Mouse (Mus musculus): Measurements from ENCODE around the gene Chrm4. TPM values are rescaled to one million over a fixed set of nuclear protein-coding genes. Genes with fewer than 3 reads are reported as not detected.
A peak's percentile ranks its signal among the peaks of the same experiment; 100 is the strongest.

The Chrm4 gene
- polyA plus RNA-seq, 1 experiment from 2014 or later, result 0.34 TPM

- Histone ChIP-seq H3K36me3 (ENCODE audit: control insufficient read depth, insufficient read depth, low read length) (peaks cover 35% of the 10 kb centered on the region), H3K4me3 (ENCODE audit: low read depth, low read length) (peak overlapping the region; percentile 62; the same call in 1 of the 2 replicates), H3K9me3 (ENCODE audit: control insufficient read depth, low read length) (no peaks in the 10 kb centered on the region), H3K4me2 (peak overlapping the region; percentile 79), H3K9ac (ENCODE audit: low read depth, low read length) (peak overlapping the region; percentile 77), H3K27ac (ENCODE audit: low read depth, low read length) (peak overlapping the region; percentile 87), H3K27me3 (replicated peaks; ENCODE audit: control insufficient read depth, insufficient read depth, low read length) (no peaks in the 10 kb centered on the region), H3K4me1 (replicated peaks; ENCODE audit: control insufficient read depth, insufficient read depth, low read length) (peaks cover 44% of the 10 kb centered on the region)
- peak; percentile 13; the same call in 1 of the 2 replicates for ATAC-seq (replicated peaks; ENCODE audit: low FRiP score)
- no peak for DNase-seq (ENCODE audit: low spot score)
- 24% methylated on average over 6 of the region's 6 CpGs for WGBS
Measured at GRCm38 (mm10) chr2:91932737-91933350, 5.8 kb downstream of the Chrm4 start.

DNA sequence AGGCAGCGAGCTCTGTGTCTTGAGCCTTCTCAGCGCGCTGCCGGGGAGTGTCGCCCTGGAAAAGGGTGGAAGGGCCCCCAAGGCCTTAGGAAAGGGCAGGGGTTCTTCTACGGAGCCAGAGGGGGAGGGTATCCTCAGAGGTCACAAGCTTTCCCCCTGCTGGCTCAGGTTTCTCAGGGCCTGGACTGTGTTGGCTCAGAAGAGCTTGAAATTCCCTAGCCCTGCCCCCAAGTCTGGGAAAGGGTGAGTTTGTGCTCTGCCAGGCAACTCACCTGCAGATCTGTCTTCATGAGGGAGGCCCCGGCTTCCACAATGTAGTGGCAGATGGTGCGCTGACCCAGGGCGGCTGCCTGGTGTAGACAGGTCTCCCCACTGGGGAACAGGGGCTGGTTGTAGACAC lies 6.4 kb downstream of the Chrm4 start:
- Histone ChIP-seq H3K4me2 (peak overlapping the region; percentile 79), H3K9me3 (ENCODE audit: control insufficient read depth, low read length) (no peaks in the 10 kb centered on the region), H3K4me3 (ENCODE audit: low read depth, low read length) (no peak overlapping the region), H3K27me3 (replicated peaks; ENCODE audit: control insufficient read depth, insufficient read depth, low read length) (no peaks in the 10 kb centered on the region), H3K27ac (ENCODE audit: low read depth, low read length) (peak overlapping the region; percentile 87), H3K9ac (ENCODE audit: low read depth, low read length) (no peak overlapping the region; the same call in 1 of the 2 replicates), H3K36me3 (ENCODE audit: control insufficient read depth, insufficient read depth, low read length) (peaks cover 40% of the 10 kb centered on the region), H3K4me1 (replicated peaks; ENCODE audit: control insufficient read depth, insufficient read depth, low read length) (peaks cover 40% of the 10 kb centered on the region)
- ATAC-seq (replicated peaks; ENCODE audit: low FRiP score), result no peak
- no peak for DNase-seq (ENCODE audit: low spot score)
- WGBS, result 57% methylated on average over 9 of the region's 9 CpGs

DNA sequence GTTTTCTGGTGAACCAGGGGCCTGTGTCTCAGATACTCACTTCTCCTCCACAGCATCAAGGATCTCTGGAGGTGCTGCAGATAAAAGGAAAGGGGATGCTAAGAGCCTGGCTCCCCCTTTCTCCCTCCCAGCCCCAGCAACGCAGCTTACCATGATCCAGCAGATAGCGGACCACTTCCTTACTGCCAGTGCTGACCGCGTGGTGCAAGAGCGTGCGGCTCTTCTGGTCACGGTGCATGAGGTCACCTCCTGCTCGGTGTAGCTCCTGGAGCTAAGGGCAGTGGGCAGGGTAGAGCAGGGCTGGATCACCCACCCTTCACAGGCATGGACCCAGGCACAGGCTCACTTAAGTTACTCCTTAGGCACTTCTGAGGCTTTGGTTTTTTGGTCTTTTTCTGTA lies 7.0 kb downstream of the Chrm4 start:
- no peak for DNase-seq (ENCODE audit: low spot score)
- Histone ChIP-seq H3K4me2 (no peak overlapping the region), H3K9ac (ENCODE audit: low read depth, low read length) (no peak overlapping the region), H3K4me3 (ENCODE audit: low read depth, low read length) (no peak overlapping the region), H3K9me3 (ENCODE audit: control insufficient read depth, low read length) (no peaks in the 10 kb centered on the region), H3K27ac (ENCODE audit: low read depth, low read length) (peak overlapping the region; percentile 87; the same call in 1 of the 2 replicates), H3K4me1 (replicated peaks; ENCODE audit: control insufficient read depth, insufficient read depth, low read length) (peaks cover 35% of the 10 kb centered on the region), H3K27me3 (replicated peaks; ENCODE audit: control insufficient read depth, insufficient read depth, low read length) (no peaks in the 10 kb centered on the region), H3K36me3 (ENCODE audit: control insufficient read depth, insufficient read depth, low read length) (peaks cover 44% of the 10 kb centered on the region)
- no peak for ATAC-seq (replicated peaks; ENCODE audit: low FRiP score)
- 30% methylated on average over 8 of the region's 8 CpGs for WGBS

DNA sequence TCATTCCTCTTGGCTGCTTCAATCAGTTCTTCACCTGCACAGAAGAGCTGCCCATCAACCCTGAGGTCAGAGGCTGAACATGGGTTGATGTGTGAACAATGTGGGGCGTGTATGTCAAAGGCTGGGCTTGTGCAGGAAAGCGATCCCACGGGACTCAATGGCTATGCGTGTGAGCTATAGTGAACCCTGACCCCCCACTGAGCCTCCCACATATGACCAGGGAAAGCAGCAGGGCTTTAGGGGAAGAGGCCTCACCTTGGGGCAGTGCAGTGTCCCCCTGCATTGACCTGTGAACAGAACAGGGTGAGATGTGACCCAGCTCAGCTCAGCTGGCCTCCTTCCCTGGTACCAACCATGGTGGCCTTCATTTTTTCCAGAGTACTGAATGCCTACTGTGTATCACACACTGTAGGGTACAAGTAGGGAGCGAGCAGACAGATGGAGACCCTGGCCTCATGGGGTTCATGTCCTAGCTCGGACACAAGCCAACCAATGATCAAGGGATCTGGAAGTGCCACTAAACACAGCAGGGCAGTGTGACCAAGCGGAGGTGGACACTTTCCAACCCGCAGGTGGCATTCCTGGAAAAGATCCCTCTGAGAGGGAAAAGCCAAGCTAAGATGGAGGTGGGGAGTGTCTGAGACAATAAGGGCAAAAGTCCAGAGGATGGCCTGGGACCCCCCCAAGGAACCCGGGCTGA lies 7.9 kb downstream of the Chrm4 start:
- Histone ChIP-seq H3K4me3 (ENCODE audit: low read depth, low read length) (no peak overlapping the region), H3K9me3 (ENCODE audit: control insufficient read depth, low read length) (no peaks in the 10 kb centered on the region), H3K27ac (ENCODE audit: low read depth, low read length) (0 out of 2 replicates have a peak overlapping the region, but pooled peaks have one; percentile 1), H3K36me3 (ENCODE audit: control insufficient read depth, insufficient read depth, low read length) (peaks cover 53% of the 10 kb centered on the region), H3K4me2 (no peak overlapping the region), H3K9ac (ENCODE audit: low read depth, low read length) (no peak overlapping the region), H3K4me1 (replicated peaks; ENCODE audit: control insufficient read depth, insufficient read depth, low read length) (peaks cover 34% of the 10 kb centered on the region), H3K27me3 (replicated peaks; ENCODE audit: control insufficient read depth, insufficient read depth, low read length) (no peaks in the 10 kb centered on the region)
- DNase-seq (ENCODE audit: low spot score) (no peak), ATAC-seq (replicated peaks; ENCODE audit: low FRiP score) (no peak)
- WGBS, result 85% methylated on average over 9 of the region's 9 CpGs

DNA sequence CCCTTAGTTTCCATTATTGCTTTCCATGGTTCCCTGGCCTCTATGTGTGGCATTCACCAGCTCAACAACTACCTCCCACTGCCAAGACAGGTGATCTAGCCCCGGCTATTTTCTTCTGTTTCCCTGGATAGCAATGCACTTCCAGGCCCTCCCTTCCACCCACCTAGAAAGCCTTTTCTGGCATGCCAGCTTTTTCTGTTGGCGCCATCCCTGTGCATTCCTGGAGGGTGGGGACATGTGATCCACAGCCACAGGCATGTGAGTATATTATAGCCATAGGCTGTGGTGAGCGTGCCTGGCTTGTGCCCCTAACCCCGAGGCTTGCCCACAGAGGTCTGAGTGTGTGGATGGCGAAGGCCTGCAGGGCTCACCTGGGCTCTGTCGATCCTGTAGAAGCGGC lies 9.1 kb downstream of the Chrm4 start:
- H3K9me3 ChIP-seq (ENCODE audit: control insufficient read depth, low read length), result no peaks in the 10 kb centered on the region
- no peak overlapping the region for H3K4me2 ChIP-seq
- ATAC-seq (replicated peaks; ENCODE audit: low FRiP score) (no peak), DNase-seq (ENCODE audit: low spot score) (no peak)
- H3K27ac ChIP-seq (ENCODE audit: low read depth, low read length), result no peak overlapping the region
- H3K36me3 ChIP-seq (ENCODE audit: control insufficient read depth, insufficient read depth, low read length), result peaks cover 62% of the 10 kb centered on the region
- H3K4me3 ChIP-seq (ENCODE audit: low read depth, low read length), result no peak overlapping the region
- no peaks in the 10 kb centered on the region for H3K27me3 ChIP-seq (replicated peaks; ENCODE audit: control insufficient read depth, insufficient read depth, low read length)
- no peak overlapping the region for H3K9ac ChIP-seq (ENCODE audit: low read depth, low read length)
- H3K4me1 ChIP-seq (replicated peaks; ENCODE audit: control insufficient read depth, insufficient read depth, low read length), result peaks cover 28% of the 10 kb centered on the region
- 90% methylated on average over 7 of the region's 7 CpGs for WGBS

DNA sequence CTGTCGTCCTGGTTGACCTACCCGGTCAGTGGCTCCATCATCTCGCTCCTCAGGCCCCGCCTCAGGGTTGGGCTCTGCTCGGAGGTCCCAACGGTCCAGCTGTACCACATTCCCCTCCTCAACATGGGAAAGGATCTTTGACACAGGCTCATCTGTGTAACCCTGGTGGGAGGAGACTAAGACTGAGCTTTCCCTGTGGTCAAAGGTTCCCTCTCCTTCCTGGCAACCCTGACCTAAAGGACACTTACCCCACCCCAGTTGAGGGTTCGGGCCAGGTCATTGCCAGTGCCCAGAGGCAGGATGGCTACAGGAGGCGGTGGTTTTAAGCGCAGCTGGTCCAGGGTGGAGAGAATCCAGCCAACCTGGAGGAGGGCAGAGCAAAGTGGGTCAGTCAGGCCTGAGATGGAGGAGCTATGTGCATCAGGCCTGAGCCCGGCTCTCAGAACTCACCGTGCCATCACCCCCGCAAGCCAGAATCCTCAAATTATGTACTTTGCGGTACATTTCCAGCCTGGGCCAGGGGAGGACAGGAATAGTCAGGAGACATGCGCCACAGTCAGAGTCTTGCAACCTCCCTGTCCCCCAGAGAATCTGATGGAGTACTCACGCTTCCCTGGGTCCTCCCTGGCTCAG lies 12.4 kb downstream of the Chrm4 start:
- 88% methylated on average over 15 of the region's 15 CpGs for WGBS
- H3K27ac ChIP-seq (ENCODE audit: low read depth, low read length), result no peak overlapping the region
- DNase-seq (ENCODE audit: low spot score) (no peak), ATAC-seq (replicated peaks; ENCODE audit: low FRiP score) (no peak)
- H3K4me2 ChIP-seq, result no peak overlapping the region
- H3K9ac ChIP-seq (ENCODE audit: low read depth, low read length), result no peak overlapping the region
- H3K27me3 ChIP-seq (replicated peaks; ENCODE audit: control insufficient read depth, insufficient read depth, low read length), result no peaks in the 10 kb centered on the region
- H3K36me3 ChIP-seq (ENCODE audit: control insufficient read depth, insufficient read depth, low read length), result peaks cover 77% of the 10 kb centered on the region
- H3K4me3 ChIP-seq (ENCODE audit: low read depth, low read length), result no peak overlapping the region
- H3K9me3 ChIP-seq (ENCODE audit: control insufficient read depth, low read length), result no peaks in the 10 kb centered on the region
- H3K4me1 ChIP-seq (replicated peaks; ENCODE audit: control insufficient read depth, insufficient read depth, low read length), result peaks cover 6% of the 10 kb centered on the region

DNA sequence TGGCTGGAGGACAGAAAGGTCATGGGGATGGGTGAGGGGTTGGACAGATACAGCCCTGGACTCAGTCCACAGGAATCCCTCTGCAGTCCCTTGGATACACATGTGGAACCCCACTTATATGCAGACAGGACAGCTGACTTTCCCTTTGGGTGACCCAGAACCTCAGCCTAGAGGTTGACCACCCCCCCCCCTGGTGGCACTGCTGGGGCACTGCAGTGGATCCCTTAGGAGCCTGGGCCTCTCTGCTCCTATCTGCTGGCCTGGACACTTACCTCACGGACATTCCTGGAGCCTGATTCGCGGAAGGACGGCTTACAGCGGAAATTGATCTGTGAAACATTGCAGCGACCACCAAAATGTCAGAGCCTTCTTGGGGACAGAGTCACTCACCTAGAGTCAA lies 15.3 kb downstream of the Chrm4 start:
- no peak overlapping the region for H3K4me2 ChIP-seq
- 80% methylated on average over 6 of the region's 6 CpGs for WGBS
- H3K9me3 ChIP-seq (ENCODE audit: control insufficient read depth, low read length), result no peaks in the 10 kb centered on the region
- H3K4me1 ChIP-seq (replicated peaks; ENCODE audit: control insufficient read depth, insufficient read depth, low read length), result peaks cover 30% of the 10 kb centered on the region
- ATAC-seq (replicated peaks; ENCODE audit: low FRiP score) (no peak), DNase-seq (ENCODE audit: low spot score) (no peak)
- H3K27me3 ChIP-seq (replicated peaks; ENCODE audit: control insufficient read depth, insufficient read depth, low read length), result no peaks in the 10 kb centered on the region
- no peak overlapping the region for H3K9ac ChIP-seq (ENCODE audit: low read depth, low read length)
- H3K4me3 ChIP-seq (ENCODE audit: low read depth, low read length), result no peak overlapping the region
- no peak overlapping the region for H3K27ac ChIP-seq (ENCODE audit: low read depth, low read length)
- H3K36me3 ChIP-seq (ENCODE audit: control insufficient read depth, insufficient read depth, low read length), result peaks cover 53% of the 10 kb centered on the region

- Histone ChIP-seq H3K27me3 (replicated peaks; ENCODE audit: control insufficient read depth, insufficient read depth, low read length) (no peaks in the 10 kb centered on the region), H3K4me3 (ENCODE audit: low read depth, low read length) (no peak overlapping the region), H3K36me3 (ENCODE audit: control insufficient read depth, insufficient read depth, low read length) (peaks cover 36% of the 10 kb centered on the region), H3K4me2 (peak overlapping the region; percentile 35; the same call in 1 of the 2 replicates), H3K9me3 (ENCODE audit: control insufficient read depth, low read length) (no peaks in the 10 kb centered on the region), H3K9ac (ENCODE audit: low read depth, low read length) (peak overlapping the region; percentile 38; the same call in 1 of the 2 replicates), H3K27ac (ENCODE audit: low read depth, low read length) (peak overlapping the region; percentile 42; the same call in 1 of the 2 replicates), H3K4me1 (replicated peaks; ENCODE audit: control insufficient read depth, insufficient read depth, low read length) (peaks cover 50% of the 10 kb centered on the region)
- ATAC-seq (replicated peaks; ENCODE audit: low FRiP score) (peak; percentile 49), DNase-seq (ENCODE audit: low spot score) (peak; percentile 83)
- WGBS, result 39% methylated on average over 13 of the region's 13 CpGs
Measured at GRCm38 (mm10) chr2:91944170-91944950, 17.3 kb downstream of the Chrm4 start.

Measured in liver, embryonic 11.5 days (tissue).